8 mouse cellular contexts compared by ENCODE assay signal in the genomic region with DNA sequence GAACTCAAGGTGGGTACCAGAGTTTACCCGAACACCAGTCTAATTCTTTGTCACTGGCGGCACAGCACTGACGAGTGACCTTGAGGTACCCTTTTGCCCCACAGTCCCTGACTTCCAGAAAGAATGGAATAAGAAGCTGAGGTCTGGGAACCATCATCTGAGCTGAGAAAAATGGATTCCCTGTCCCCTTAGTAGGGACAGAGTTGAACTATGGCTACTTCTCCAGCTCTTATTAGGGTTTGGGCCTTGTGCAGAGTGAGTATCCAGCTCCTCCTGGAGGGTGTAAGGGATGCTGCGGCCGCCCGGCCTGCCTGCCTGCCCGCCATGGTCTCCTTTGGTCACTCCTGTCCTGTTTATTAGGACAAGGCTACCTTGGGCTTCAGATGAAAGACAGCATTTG. TPM values are rescaled to one million over a fixed set of nuclear protein-coding genes. Genes with fewer than 3 reads are reported as not detected.
A peak's percentile ranks its signal among the peaks of the same experiment; 100 is the strongest.
DNase-seq lines count a peak whose midpoint lies in the region; ATAC-seq and TF ChIP-seq lines count a peak whose summit lies in the region.

No protein-coding gene starts in this region.

- peaks cover 18% of the 10 kb centered on the region; the same call in 1 of the 2 replicates for H3K36me3 ChIP-seq in lung, embryonic 14.5 days (ENCODE audit: insufficient read depth)
- H3K36me3 ChIP-seq in forebrain, embryonic 16.5 days (ENCODE audit: control insufficient read depth, insufficient read depth), result peaks cover 5% of the 10 kb centered on the region; the same call in 1 of the 2 replicates
- H3K36me3 ChIP-seq in limb, embryonic 13.5 days, result peaks cover 17% of the 10 kb centered on the region
- H3K36me3 ChIP-seq in stomach, embryonic 14.5 days (ENCODE audit: control insufficient read depth, insufficient read depth, low read length), result peaks cover 5% of the 10 kb centered on the region; the same call in 1 of the 2 replicates

- TF ChIP-seq CTCF in lung, embryonic 14.5 days (IDR thresholded peaks at IDR 0.05; ENCODE audit: low read depth), result peak; percentile 30; the same call in 1 of the 2 replicates
- no peak for TF ChIP-seq CTCF in bone marrow macrophage, adult 2 months (IDR thresholded peaks at IDR 0.05; ENCODE audit: low read depth, low read length)

- peak; percentile 32 for DNase-seq in lung, embryonic 14.5 days
- no peak for DNase-seq in lung, postnatal 10 days
- DNase-seq in right cerebral cortex, postnatal 14 days, result no peak
- no peak for DNase-seq in gastrocnemius, adult 18-20 months (ENCODE audit: low spot score)

- no peaks in the 10 kb centered on the region for H3K27me3 ChIP-seq in lung, embryonic 14.5 days (ENCODE audit: insufficient read depth, low read length)
- no peaks in the 10 kb centered on the region for H3K27me3 ChIP-seq in forebrain, embryonic 16.5 days (replicated peaks; ENCODE audit: control insufficient read depth, insufficient read depth, low read length)
- no peaks in the 10 kb centered on the region for H3K27me3 ChIP-seq in limb, embryonic 13.5 days
- no peaks in the 10 kb centered on the region for H3K27me3 ChIP-seq in stomach, embryonic 14.5 days (ENCODE audit: control insufficient read depth, insufficient read depth, low read length)

- peaks cover 10% of the 10 kb centered on the region; the same call in 1 of the 2 replicates for H3K4me1 ChIP-seq in lung, embryonic 14.5 days (ENCODE audit: insufficient read depth)
- peaks cover 21% of the 10 kb centered on the region for H3K4me1 ChIP-seq in bone marrow macrophage, adult 2 months (ENCODE audit: control insufficient read depth, insufficient read depth, low read length)
- peaks cover 16% of the 10 kb centered on the region for H3K4me1 ChIP-seq in forebrain, embryonic 16.5 days (replicated peaks; ENCODE audit: control insufficient read depth, insufficient read depth, low read length)
- peaks cover 26% of the 10 kb centered on the region for H3K4me1 ChIP-seq in limb, embryonic 13.5 days
- peaks cover 12% of the 10 kb centered on the region; the same call in 1 of the 2 replicates for H3K4me1 ChIP-seq in stomach, embryonic 14.5 days (ENCODE audit: control insufficient read depth, insufficient read depth, low read length)

- WGBS in lung, embryonic 14.5 days, result 53% methylated on average over 7 of the region's 7 CpGs
- WGBS in forebrain, embryonic 16.5 days, result 56% methylated on average over 7 of the region's 7 CpGs
- WGBS in limb, embryonic 13.5 days, result 69% methylated on average over 7 of the region's 7 CpGs
- 64% methylated on average over 7 of the region's 7 CpGs for WGBS in stomach, embryonic 14.5 days

- ATAC-seq in lung, embryonic 14.5 days (ENCODE audit: insufficient read depth), result peak; percentile 14; the same call in 1 of the 2 replicates
- ATAC-seq in forebrain, embryonic 16.5 days, result no peak
- ATAC-seq in limb, embryonic 13.5 days (ENCODE audit: low FRiP score, low read depth), result no peak
- ATAC-seq in stomach, embryonic 14.5 days (ENCODE audit: insufficient number of reproducible peaks, insufficient read depth, low FRiP score, low read depth), result no peak

- H3K27ac ChIP-seq in lung, embryonic 14.5 days (ENCODE audit: low read depth), result peak overlapping the region; percentile 92
- H3K27ac ChIP-seq in bone marrow macrophage, adult 2 months (ENCODE audit: insufficient read depth, low read depth, low read length), result no peak overlapping the region
- H3K27ac ChIP-seq in forebrain, embryonic 16.5 days (ENCODE audit: low read length), result peak overlapping the region; percentile 95
- peak overlapping the region; percentile 91 for H3K27ac ChIP-seq in limb, embryonic 13.5 days
- peak overlapping the region; percentile 87 for H3K27ac ChIP-seq in stomach, embryonic 14.5 days (ENCODE audit: low read length)

- no peak for TF ChIP-seq POLR2A in bone marrow macrophage, adult 2 months (IDR thresholded peaks at IDR 0.05; ENCODE audit: borderline replicate concordance, low read depth, low read length)

- H3K9ac ChIP-seq in lung, embryonic 14.5 days, result peak overlapping the region; percentile 53
- peak overlapping the region; percentile 64 for H3K9ac ChIP-seq in forebrain, embryonic 16.5 days (replicated peaks; ENCODE audit: low read depth, low read length)
- peak overlapping the region; percentile 60 for H3K9ac ChIP-seq in limb, embryonic 13.5 days
- peak overlapping the region; percentile 22 for H3K9ac ChIP-seq in stomach, embryonic 14.5 days (replicated peaks; ENCODE audit: low read depth, low read length)

- no peaks in the 10 kb centered on the region for H3K9me3 ChIP-seq in lung, embryonic 14.5 days (ENCODE audit: low read depth, low read length)
- H3K9me3 ChIP-seq in forebrain, embryonic 16.5 days (ENCODE audit: control insufficient read depth, low read length), result no peaks in the 10 kb centered on the region
- no peaks in the 10 kb centered on the region for H3K9me3 ChIP-seq in limb, embryonic 13.5 days
- H3K9me3 ChIP-seq in stomach, embryonic 14.5 days (ENCODE audit: control insufficient read depth, low read depth, low read length), result no peaks in the 10 kb centered on the region

- H3K4me2 ChIP-seq in lung, embryonic 14.5 days, result peak overlapping the region; percentile 90
- H3K4me2 ChIP-seq in forebrain, embryonic 16.5 days (ENCODE audit: low read length), result peak overlapping the region; percentile 65
- H3K4me2 ChIP-seq in limb, embryonic 13.5 days (replicated peaks), result peak overlapping the region; percentile 68
- H3K4me2 ChIP-seq in stomach, embryonic 14.5 days (replicated peaks; ENCODE audit: low read depth, low read length), result peak overlapping the region; percentile 71

- H3K4me3 ChIP-seq in lung, embryonic 14.5 days (ENCODE audit: low read depth, low read length), result peak overlapping the region; percentile 42
- peak overlapping the region; percentile 61 for H3K4me3 ChIP-seq in bone marrow macrophage, adult 2 months (ENCODE audit: insufficient read depth, low read length)
- H3K4me3 ChIP-seq in forebrain, embryonic 16.5 days (replicated peaks; ENCODE audit: low read length), result peak overlapping the region; percentile 41
- peak overlapping the region; percentile 44 for H3K4me3 ChIP-seq in limb, embryonic 13.5 days
- peak overlapping the region; percentile 30 for H3K4me3 ChIP-seq in stomach, embryonic 14.5 days (ENCODE audit: low read depth, low read length)

RNA-seq across cellular contexts. Expression of gene C87436, which starts 34.9 kb away (rescaled TPM):
- 22.2 and 24.3 TPM in 2 replicates for polyA plus RNA-seq in lung, embryonic 14.5 days (2014; fragmentation: Nextera tagmentation; extraction: Ambion mirVana)
- 16.6 and 20.3 TPM in 2 replicates for polyA plus RNA-seq in bone marrow macrophage, adult 2 months (2012; ENCODE audit: insufficient read depth, insufficient read length, missing spikeins)
- polyA plus RNA-seq in forebrain, embryonic 16.5 days (2015; fragmentation: Nextera tagmentation; extraction: Ambion mirVana), result 34.2 and 36.0 TPM in 2 replicates
- polyA plus RNA-seq in limb, embryonic 13.5 days (2015; fragmentation: Nextera tagmentation; extraction: Ambion mirVana), result 25.2 and 25.4 TPM in 2 replicates
- polyA plus RNA-seq in stomach, embryonic 14.5 days (2014; fragmentation: Nextera tagmentation; extraction: Ambion mirVana), result 26.3 and 26.8 TPM in 2 replicates
- 1 to 10 TPM; 9.2 to 10.0 TPM for total RNA-seq in gastrocnemius, adult 18-20 months (2021)

RNA-seq across cellular contexts. Expression of gene Gm44790, which starts 46.6 kb away (rescaled TPM):
- 0.72 TPM in 1 of 2 replicates, not detected in the other for polyA plus RNA-seq in lung, embryonic 14.5 days (2014; fragmentation: Nextera tagmentation; extraction: Ambion mirVana)
- not detected in 2 replicates for polyA plus RNA-seq in bone marrow macrophage, adult 2 months (2012; ENCODE audit: insufficient read depth, insufficient read length, missing spikeins)
- polyA plus RNA-seq in forebrain, embryonic 16.5 days (2015; fragmentation: Nextera tagmentation; extraction: Ambion mirVana), result not detected in 2 replicates
- 1.3 TPM in 1 of 2 replicates, not detected in the other for polyA plus RNA-seq in limb, embryonic 13.5 days (2015; fragmentation: Nextera tagmentation; extraction: Ambion mirVana)
- polyA plus RNA-seq in stomach, embryonic 14.5 days (2014; fragmentation: Nextera tagmentation; extraction: Ambion mirVana), result not detected in 2 replicates
- not detected for total RNA-seq in gastrocnemius, adult 18-20 months (2021)

RNA-seq across cellular contexts. Expression of gene Pcbp1, which starts 53.0 kb away (rescaled TPM):
- polyA plus RNA-seq in lung, embryonic 14.5 days (2014; fragmentation: Nextera tagmentation; extraction: Ambion mirVana), result 552 and 588 TPM in 2 replicates
- 177 and 185 TPM in 2 replicates for polyA plus RNA-seq in bone marrow macrophage, adult 2 months (2012; ENCODE audit: insufficient read depth, insufficient read length, missing spikeins)
- 256 and 326 TPM in 2 replicates for polyA plus RNA-seq in forebrain, embryonic 16.5 days (2015; fragmentation: Nextera tagmentation; extraction: Ambion mirVana)
- 454 and 479 TPM in 2 replicates for polyA plus RNA-seq in limb, embryonic 13.5 days (2015; fragmentation: Nextera tagmentation; extraction: Ambion mirVana)
- polyA plus RNA-seq in stomach, embryonic 14.5 days (2014; fragmentation: Nextera tagmentation; extraction: Ambion mirVana), result 230 and 234 TPM in 2 replicates
- 100 to 1,000 TPM; 114 to 128 TPM for total RNA-seq in gastrocnemius, adult 18-20 months (2021)
